Mouse (Mus musculus) left cerebral cortex, postnatal 14 days (tissue): ENCODE measurements around the gene Gm14137. TPM values are rescaled to one million over a fixed set of nuclear protein-coding genes. Genes with fewer than 3 reads are reported as not detected.
A peak's percentile ranks its signal among the peaks of the same experiment; 100 is the strongest.

Experiments used
- DNase-seq, 2 experiments: peaks; one replicate each; pipeline ENCODE4 v3.0.0; 2021 to 2022; ENCODE audit warnings: low spot score in 2 of 2, mixed read lengths in 1 of 2
- intact Hi-C: fragments of 180-260 bp; cut with DNase I; formaldehyde crosslinking; loops from one replicate; pipeline ENCODE4 v1.15.1; 2025
- total RNA-seq, 2 experiments: library from RNA; stranded (reverse); gene quantifications; 2 replicates each; pipeline ENCODE4 v1.2.3; 2021

Gene Gm14137
- total RNA-seq, 2 experiments from 2014 or later, result not detected

DNA sequence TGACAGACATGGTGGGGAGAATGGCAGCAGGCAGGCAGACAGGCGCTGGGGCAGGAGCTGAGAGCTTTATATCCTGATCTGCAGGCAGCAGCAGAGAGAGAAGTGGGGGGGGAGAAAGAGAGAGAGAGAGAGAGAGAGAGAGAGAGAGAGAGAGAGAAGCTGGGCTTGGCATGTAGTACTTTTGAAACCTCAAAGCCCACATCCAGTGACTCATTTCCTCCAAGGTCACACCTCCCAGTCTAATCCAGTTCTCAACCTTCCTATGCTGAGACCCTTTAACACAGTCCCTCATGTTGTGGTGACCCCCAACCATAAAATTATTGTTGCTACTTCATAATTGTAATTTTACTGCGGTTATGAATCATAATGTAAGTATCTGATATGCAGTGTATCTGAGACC lies 4.0 kb upstream of the Gm14137 start:
- DNase-seq, result no peak
- intact Hi-C loops, result no loop called here

GRCm38 (mm10) chr2:119171574-119171973 lies 2.7 kb upstream of the Gm14137 start:
- no peak for DNase-seq
- intact Hi-C loops, result no loop called here

GRCm38 (mm10) chr2:119172446-119172845 lies 1.9 kb upstream of the Gm14137 start:
- intact Hi-C loops, result no loop called here
- DNase-seq, result no peak

DNA sequence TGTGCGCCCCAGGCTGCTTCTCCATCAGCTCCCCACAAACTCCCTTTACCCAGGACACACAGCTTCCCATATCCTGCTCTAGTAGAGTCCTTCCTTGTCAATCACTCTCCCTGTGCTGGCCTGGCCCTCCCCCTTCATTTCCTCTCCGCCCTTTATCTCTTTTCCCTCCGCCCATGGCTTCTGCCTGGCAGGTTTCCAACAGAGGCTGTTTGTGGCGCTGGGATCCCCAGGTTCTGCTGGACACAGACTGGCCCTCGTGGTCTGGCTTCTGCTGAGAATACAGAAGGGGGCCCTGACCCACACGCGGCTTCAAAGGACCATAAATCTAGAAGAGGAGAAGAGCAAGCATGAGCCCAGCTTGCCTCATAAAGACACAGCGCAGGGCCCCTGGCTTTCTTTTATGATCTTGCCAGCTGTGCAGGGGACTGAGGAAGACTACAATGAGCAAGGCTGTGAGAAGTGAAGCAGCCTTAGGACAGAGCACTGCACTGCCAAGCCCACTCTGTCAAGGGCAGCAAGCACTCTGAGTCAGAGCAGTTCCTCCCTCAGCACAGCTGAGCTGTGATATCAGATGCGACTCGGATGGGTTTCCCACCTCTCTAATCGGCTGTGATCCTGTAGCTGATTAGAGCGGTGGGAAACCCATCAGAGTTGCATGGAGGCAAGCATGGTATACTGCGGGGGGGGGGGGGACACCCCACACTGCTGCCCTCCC lies 1.3 kb upstream of the Gm14137 start:
- intact Hi-C loops, result no loop called here
- DNase-seq, result peak in 1 of 2 experiments; percentile 33

- no peak for DNase-seq
- intact Hi-C loops, result no loop called here
Measured at GRCm38 (mm10) chr2:119174866-119175265, 557 bp downstream of the Gm14137 start.

- no peak for DNase-seq
- intact Hi-C loops, result no loop called here
Measured at GRCm38 (mm10) chr2:119175614-119176013, 1.3 kb downstream of the Gm14137 start.

GRCm38 (mm10) chr2:119176761-119177160 lies 2.5 kb downstream of the Gm14137 start:
- no peak for DNase-seq
- intact Hi-C loops, result no loop called here

- intact Hi-C loops, result no loop called here
- DNase-seq, result no peak
Measured at GRCm38 (mm10) chr2:119177384-119177939, 3.2 kb downstream of the Gm14137 start.

- no peak for DNase-seq
- intact Hi-C loops, result no loop called here
Measured at GRCm38 (mm10) chr2:119182914-119183313, 8.6 kb downstream of the Gm14137 start.

GRCm38 (mm10) chr2:119189029-119189710 lies 14.9 kb downstream of the Gm14137 start:
- intact Hi-C loops, result loop anchor here (5.0 kb wide), 1 partner anchor 142 kb away; the partner anchor contains the start of gene Knl1

DNA sequence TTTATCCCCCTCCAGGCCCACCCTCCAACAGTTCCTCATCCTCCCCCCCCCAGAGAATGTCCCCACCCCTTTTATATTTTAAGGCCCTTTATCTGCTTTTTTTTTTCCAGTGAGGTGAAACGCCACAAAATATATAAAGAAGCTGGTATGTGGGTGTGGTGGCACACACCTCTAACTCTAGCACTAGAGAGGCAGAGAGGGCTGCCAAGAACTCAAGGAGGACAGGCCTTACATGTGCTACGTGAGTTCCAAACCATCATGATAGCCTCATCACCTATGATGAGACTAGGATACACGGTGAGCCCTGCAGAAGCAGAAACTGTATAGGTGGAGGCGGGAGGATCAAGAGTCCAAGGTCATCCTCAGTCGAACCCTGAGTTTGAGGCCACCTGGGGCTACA lies 16.7 kb downstream of the Gm14137 start:
- intact Hi-C loops, result no loop called here
- DNase-seq, result no peak

More at GRCm38 (mm10) chr2:119189029-119189710, 14.9 kb downstream of the Gm14137 start:
- DNase-seq, result peak; percentile 73 to 83

DNA sequence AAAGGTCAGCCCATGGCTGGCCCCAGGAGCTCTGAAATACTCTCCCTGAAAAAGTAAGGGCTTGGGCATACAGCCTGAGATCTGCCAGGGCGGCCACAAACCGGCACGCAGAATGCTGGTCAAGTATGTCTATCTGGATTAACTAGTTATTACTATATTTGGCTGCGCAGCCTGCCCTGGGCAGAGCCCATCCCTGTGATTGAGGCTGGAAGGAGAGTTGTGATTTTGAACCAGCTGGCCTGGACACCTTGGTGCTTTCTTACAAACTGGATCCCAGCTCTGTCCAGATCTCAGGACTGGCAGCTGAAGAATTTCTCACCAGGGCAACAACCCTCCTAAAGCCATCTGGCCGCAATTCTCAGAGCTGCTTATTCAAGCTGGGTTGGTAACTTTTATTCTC lies 19.8 kb downstream of the Gm14137 start:
- intact Hi-C loops, result no loop called here
- no peak for DNase-seq

DNA sequence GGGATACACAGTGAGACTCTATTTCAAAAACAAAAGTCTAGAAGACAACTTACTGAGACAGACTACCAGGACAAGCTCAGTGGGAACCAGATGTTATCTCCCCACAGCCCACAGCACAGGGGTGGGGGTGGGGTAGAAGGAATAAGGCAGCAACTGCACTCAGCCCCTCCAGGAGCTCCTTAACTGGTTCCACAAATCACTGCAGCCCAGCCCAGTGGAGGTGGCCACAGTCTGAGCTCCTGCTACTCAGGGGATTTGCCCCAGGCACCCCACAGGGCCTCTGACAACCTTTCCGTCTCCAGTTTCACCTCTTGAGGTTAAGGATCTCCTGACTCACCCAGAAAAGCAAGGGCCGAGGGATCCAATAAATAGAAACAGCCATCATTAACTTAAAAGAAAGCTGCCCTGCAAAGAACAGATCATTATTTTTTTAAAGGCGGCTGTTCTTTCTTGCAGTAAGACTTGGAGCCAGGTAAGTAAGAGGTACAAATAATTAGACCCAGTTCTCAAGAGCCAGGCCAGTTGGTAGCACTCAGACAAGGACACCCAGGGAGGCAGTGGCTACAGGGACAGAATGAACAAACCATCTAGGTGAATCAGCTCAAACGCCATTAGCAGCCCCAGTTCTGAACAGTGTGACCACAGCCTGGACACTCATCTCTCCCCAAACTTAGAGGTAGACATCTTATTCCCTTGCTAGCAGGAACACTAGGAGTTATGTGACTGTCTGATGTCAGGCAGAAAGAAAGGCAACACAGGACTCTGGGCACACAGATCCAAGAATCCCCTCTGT lies 22.2 kb downstream of the Gm14137 start:
- no peak for DNase-seq
- intact Hi-C loops, result no loop called here

DNA sequence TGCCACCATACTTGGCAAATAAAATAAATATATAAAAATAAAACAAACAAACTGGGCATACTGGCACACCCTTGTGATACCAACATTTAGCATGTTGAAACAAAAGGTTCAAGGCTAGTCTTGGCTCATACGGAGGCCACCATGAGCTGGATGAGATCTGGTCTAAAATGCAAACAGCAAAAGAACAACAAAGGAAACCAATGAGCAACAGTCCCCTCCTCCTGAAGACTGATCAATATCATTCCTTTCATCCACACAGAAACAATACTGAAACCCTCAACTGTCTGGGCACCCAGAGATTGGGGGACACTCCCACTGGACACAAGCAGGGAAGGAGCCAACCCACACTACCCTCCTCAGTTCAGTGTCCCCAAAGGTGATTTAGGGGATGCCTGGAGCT lies 23.2 kb downstream of the Gm14137 start:
- DNase-seq, result no peak
- intact Hi-C loops, result no loop called here

DNA sequence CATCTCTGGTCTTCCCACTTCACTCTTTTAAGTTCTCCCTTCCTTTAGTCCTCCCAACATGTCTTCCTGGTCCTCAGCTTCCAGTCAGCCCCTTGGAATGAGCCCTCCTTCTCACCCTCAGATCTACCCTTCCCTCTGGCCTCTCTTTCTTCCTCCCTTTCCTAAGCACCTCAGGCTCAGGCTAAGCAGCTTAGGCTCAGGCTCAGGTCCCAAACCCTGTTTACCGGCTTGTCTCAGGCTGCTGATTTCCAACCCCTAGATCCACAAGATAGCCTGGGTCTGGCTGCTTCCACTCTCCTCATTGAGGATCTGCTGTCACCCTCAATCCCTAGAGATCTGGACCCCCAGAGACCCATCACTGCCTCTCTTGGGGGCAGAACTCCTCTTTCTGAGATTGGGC lies 23.7 kb downstream of the Gm14137 start:
- DNase-seq, result no peak
- intact Hi-C loops, result no loop called here

GRCm38 (mm10) chr2:119198934-119199333 lies 24.6 kb downstream of the Gm14137 start:
- DNase-seq, result no peak
- intact Hi-C loops, result no loop called here

GRCm38 (mm10) chr2:119202914-119203453 lies 28.7 kb downstream of the Gm14137 start:
- intact Hi-C loops, result no loop called here
- DNase-seq, result peak in 1 of 2 experiments; percentile 18

DNA sequence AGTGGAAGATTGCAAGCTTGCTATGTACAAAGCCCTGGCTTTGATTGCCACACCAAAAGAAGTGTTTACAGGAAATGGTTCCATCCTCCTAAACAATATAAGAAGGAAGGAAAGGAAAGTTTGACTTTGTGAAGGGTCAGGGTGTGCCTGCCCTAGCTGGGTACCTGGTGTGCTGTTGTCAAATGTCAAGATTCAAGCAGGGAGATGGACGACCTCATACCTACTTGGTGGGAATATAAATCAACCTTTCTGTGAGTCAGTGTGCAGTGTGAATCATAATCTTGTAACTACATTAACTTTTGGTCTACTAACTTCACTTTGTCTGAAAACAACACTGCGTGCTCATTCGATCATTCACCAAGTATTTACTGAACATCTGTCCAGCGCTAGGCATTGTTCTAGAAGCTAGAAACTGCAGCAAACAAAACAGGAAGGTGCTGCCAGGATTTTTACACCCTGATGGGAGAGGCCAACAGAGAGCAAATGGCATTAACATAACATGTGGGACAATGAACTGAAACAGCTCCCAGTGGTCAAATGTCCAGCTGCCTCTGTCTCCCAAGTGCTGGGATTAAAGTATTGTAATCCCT lies 29.7 kb downstream of the Gm14137 start:
- intact Hi-C loops, result no loop called here
- DNase-seq, result no peak

DNA sequence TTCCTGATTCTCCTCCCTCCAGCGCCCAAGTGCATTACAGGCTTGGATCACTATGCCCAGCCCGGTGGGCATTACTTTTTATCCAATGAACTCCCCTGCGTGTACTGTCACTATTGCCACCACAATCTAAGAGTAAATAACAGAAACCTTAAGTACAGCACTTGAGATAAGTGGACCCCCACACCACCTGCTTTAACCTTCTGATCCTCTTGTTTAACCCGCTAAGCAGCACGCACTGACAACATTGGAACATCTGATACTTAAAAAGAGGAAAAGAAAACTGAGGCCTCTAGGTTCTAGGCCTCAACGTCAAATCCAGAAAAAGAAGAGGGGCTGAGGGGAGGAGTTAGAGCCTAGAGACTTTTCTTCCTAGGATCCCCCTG lies 33.6 kb downstream of the Gm14137 start:
- intact Hi-C loops, result no loop called here
- no peak for DNase-seq
